ENCODE assay signal across 8 mouse cellular contexts in genomic region chr11:35979266-35979732, GRCm38 (mm10). TPM values are rescaled to one million over a fixed set of nuclear protein-coding genes. Genes with fewer than 3 reads are reported as not detected.
DNase-seq lines count a peak whose midpoint lies in the region; ATAC-seq and TF ChIP-seq lines count a peak whose summit lies in the region.

No protein-coding gene starts in this region.

- peak overlapping the region; percentile 65 for H3K9ac ChIP-seq in intestine, embryonic 15.5 days
- peak overlapping the region; percentile 63 for H3K9ac ChIP-seq in liver, postnatal 0 days (replicated peaks)

- no peak for ATAC-seq in intestine, embryonic 15.5 days
- no peak for ATAC-seq in liver, postnatal 0 days
- no peak for ATAC-seq in monocyte, adult 5-6 weeks (replicated peaks; ENCODE audit: insufficient number of reproducible peaks, low FRiP score, low TSS enrichment, poor library complexity, severe bottlenecking)

- peak overlapping the region; percentile 84 for H3K4me3 ChIP-seq in heart, embryonic 10.5 days
- H3K4me3 ChIP-seq in intestine, embryonic 15.5 days (replicated peaks): peak overlapping the region; percentile 76
- H3K4me3 ChIP-seq in liver, postnatal 0 days (ENCODE audit: low read depth, low read length): peak overlapping the region; percentile 59

- 1% methylated on average over 12 of the region's 12 CpGs for WGBS in heart, embryonic 10.5 days
- WGBS in intestine, embryonic 15.5 days: 5% methylated on average over 12 of the region's 12 CpGs
- 4% methylated on average over 12 of the region's 12 CpGs for WGBS in liver, postnatal 0 days (ENCODE audit: insufficient replicate concordance)

- H3K4me1 ChIP-seq in heart, embryonic 10.5 days: peaks cover 24% of the 10 kb centered on the region
- H3K4me1 ChIP-seq in intestine, embryonic 15.5 days (replicated peaks): peaks cover 7% of the 10 kb centered on the region; the same call in 1 of the 2 replicates
- no peaks in the 10 kb centered on the region; the same call in 1 of the 2 replicates for H3K4me1 ChIP-seq in liver, postnatal 0 days (ENCODE audit: insufficient read depth)

- H3K36me3 ChIP-seq in heart, embryonic 10.5 days: no peaks in the 10 kb centered on the region
- no peaks in the 10 kb centered on the region for H3K36me3 ChIP-seq in intestine, embryonic 15.5 days
- no peaks in the 10 kb centered on the region for H3K36me3 ChIP-seq in liver, postnatal 0 days (replicated peaks; ENCODE audit: insufficient read depth, low read length)

- TF ChIP-seq CTCF in liver, postnatal 0 days (IDR thresholded peaks at IDR 0.05; ENCODE audit: low read depth): no peak

- peak overlapping the region; percentile 93 for H3K4me2 ChIP-seq in intestine, embryonic 15.5 days (replicated peaks)
- peak overlapping the region; percentile 71 for H3K4me2 ChIP-seq in liver, postnatal 0 days (ENCODE audit: low read depth, low read length)

- no peaks in the 10 kb centered on the region for H3K9me3 ChIP-seq in heart, embryonic 10.5 days
- no peaks in the 10 kb centered on the region for H3K9me3 ChIP-seq in intestine, embryonic 15.5 days
- H3K9me3 ChIP-seq in liver, postnatal 0 days (ENCODE audit: low read length): no peaks in the 10 kb centered on the region

- DNase-seq in heart, embryonic 10.5 days (ENCODE audit: low spot score): no peak
- DNase-seq in heart, adult 18-20 months: no peak
- peak; percentile 64 for DNase-seq in brain, adult 2 months (ENCODE audit: low read depth, low spot score)
- no peak for DNase-seq in liver, postnatal 0 days
- no peak for DNase-seq in spleen, postnatal 10 days (ENCODE audit: low spot score in 2 of 2)
- DNase-seq in T-cell, adult 2 months (ENCODE audit: low spot score): no peak

- H3K27ac ChIP-seq in heart, embryonic 10.5 days: peak overlapping the region; percentile 85
- H3K27ac ChIP-seq in intestine, embryonic 15.5 days: peak overlapping the region; percentile 24; the same call in 1 of the 2 replicates
- no peak overlapping the region for H3K27ac ChIP-seq in liver, postnatal 0 days (ENCODE audit: low read depth)

- TF ChIP-seq EP300 in liver, postnatal 0 days (IDR thresholded peaks at IDR 0.05; ENCODE audit: low read depth): no peak

- peaks cover 66% of the 10 kb centered on the region for H3K27me3 ChIP-seq in heart, embryonic 10.5 days (ENCODE audit: insufficient read depth, poor library complexity, severe bottlenecking)
- no peaks in the 10 kb centered on the region; the same call in 1 of the 2 replicates for H3K27me3 ChIP-seq in intestine, embryonic 15.5 days (replicated peaks)
- peaks cover 11% of the 10 kb centered on the region for H3K27me3 ChIP-seq in liver, postnatal 0 days (ENCODE audit: insufficient read depth, low read length)

RNA-seq across cellular contexts. Expression of gene Wwc1, which starts 1.0 kb away (rescaled TPM):
- polyA plus RNA-seq in heart, embryonic 10.5 days (2016; fragmentation: Nextera tagmentation; extraction: Ambion mirVana): 3.0 and 3.9 TPM in 2 replicates
- total RNA-seq in heart, adult 18-20 months (2021): 1 to 10 TPM; 1.4 to 2.0 TPM
- polyA plus RNA-seq in intestine, embryonic 15.5 days (2015; fragmentation: Nextera tagmentation; extraction: Ambion mirVana): 14.0 and 14.1 TPM in 2 replicates
- polyA plus RNA-seq in liver, postnatal 0 days (2015; fragmentation: Nextera tagmentation; extraction: Ambion mirVana): 4.7 and 6.3 TPM in 2 replicates
- total RNA-seq in monocyte, adult 5-6 weeks (2017): 0.19 TPM in 1 of 3 replicates, not detected in the others
